Mouse (Mus musculus): ENCODE results near the gene AI481877.

Gene AI481877

GRCm38 (mm10) chr4:59016922-59017321 lies 121.9 kb downstream of the AI481877 start:
- no peak for DNase-seq

GRCm38 (mm10) chr4:59015181-59015580 lies 123.6 kb downstream of the AI481877 start:
- DNase-seq: no peak

DNA sequence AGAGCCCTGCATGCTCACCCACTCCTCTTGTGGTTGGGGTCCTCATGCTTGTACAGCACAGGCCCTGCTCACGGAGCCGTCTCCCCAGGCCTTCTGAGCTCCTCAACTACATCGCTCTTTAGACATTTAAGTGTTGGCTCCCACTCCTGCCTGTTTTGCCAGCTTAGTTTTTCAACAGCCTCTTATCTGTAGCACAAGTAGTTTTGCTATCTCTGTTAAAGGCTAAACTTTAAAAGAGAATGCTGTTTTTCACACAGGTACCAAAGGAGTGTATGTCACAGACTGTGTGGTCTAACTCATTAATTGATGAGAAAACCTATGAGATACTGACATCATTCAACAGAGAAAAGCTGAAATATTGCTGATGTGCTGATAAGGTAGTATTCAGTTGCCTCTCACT lies 127.3 kb downstream of the AI481877 start:
- DNase-seq: no peak

DNA sequence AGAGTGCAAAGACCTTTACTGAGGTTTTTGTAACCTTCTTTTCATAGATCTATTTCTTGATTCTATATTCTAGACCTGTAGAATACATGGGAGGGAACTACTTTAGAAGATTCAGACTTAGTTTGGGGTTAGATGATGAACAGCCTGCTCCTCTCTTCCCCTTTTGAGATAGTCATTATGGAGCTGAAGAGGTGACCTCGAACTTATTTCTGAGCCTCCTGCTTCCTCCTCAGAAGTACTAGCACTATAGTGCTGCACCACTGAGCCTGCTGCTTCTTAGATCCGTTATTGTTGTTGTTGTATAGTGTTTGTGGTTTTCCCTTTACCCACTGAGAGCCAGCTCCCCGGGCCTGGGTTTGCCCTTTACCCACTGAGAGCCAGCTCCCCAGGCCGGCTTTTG lies 129.1 kb downstream of the AI481877 start:
- no peak for DNase-seq

DNA sequence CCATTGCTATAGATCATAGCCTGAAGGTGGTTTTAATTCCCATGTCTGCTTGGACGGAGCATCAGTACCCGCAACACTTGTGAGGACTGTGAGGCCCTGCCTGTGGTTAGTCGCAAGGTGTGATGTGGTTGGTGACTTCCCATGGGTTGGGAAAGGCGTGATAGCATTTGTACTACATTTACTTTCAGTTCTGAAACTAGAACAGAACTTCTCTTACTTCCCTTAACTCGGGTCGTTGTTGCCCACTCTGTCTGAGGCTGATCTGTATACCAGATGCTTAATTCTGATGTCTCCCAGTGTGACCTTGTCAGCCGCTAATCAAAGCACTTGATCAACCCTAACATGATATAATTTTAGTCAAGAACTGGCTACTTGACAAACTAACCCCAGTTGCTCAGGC lies 129.6 kb downstream of the AI481877 start:
- DNase-seq: no peak

GRCm38 (mm10) chr4:59007974-59008373 lies 130.8 kb downstream of the AI481877 start:
- DNase-seq: no peak

- no peak for DNase-seq
These were observed 131.8 kb downstream of the AI481877 start for GRCm38 (mm10) chr4:59007016-59007415.

- no peak for DNase-seq
These were observed 132.6 kb downstream of the AI481877 start for GRCm38 (mm10) chr4:59006211-59006610.

DNA sequence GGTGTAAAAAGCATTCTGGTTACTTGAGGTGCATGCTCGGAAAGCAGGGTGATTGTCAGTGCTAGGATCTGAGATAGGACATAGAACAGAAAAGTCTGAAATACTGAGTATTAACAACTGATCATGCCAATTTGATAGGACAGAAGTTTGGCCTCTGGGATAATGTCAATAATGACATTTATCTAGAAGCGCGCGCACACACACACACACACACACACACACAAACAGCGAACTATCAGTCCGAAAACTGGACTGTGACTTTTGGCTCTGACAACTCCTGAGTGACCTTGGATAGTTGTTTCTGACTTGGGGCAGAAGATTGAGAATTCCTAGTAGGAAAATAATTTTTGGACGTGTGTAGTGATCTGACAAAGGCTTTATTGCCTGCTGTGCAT lies 135.0 kb downstream of the AI481877 start:
- DNase-seq: no peak

- peak; percentile 91 to 96 for DNase-seq
These were observed 135.6 kb downstream of the AI481877 start, which contains the start of gene Gm20503 for GRCm38 (mm10) chr4:59002948-59003805. Gm20503 (plus strand) TSS chr4:59003210.

GRCm38 (mm10) chr4:59000614-59001013 lies 138.2 kb downstream of the AI481877 start:
- DNase-seq: peak; percentile 41 to 62

DNA sequence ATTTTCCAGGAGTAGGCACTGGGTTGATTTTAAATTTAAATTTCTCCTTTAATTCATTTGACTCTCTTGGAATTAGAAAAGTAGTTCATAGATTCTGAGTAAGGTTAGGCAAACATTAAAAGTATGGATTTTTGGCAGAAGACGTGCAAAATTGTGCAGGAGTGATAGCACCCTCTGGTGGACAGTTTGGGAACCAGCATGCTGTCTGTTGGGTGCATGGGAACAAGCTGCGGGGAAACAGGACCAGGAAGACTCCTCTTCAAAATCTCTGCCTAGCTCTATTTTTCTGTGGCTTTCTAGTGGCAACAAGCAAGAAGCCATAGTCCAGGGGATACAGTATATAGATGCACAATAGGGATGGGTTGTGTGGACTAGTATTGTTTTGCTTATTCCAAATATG lies 139.1 kb downstream of the AI481877 start:
- DNase-seq: peak; percentile 81 to 85

- DNase-seq: no peak
These were observed 140.1 kb downstream of the AI481877 start for GRCm38 (mm10) chr4:58998688-58999087.

DNA sequence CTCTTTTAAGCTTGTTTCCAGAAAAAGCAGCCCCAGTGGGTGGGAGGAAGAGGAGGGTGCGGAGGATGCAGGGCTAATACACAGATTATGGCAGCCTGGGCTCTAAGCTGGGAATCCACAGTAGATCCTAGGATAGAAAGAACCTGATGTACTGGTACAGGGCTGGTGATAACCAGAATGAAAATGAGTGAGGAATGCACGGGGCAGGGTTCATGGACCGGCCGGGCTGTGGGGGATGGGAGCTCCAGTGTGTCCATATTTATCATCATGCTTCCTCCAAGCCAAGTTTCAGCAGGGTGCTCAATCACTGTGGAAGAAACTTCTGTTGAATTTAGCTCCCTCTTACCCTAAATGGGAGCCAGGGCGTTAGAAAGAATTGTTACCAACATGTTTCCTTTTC lies 141.7 kb downstream of the AI481877 start:
- DNase-seq: peak; percentile 62 to 81

DNA sequence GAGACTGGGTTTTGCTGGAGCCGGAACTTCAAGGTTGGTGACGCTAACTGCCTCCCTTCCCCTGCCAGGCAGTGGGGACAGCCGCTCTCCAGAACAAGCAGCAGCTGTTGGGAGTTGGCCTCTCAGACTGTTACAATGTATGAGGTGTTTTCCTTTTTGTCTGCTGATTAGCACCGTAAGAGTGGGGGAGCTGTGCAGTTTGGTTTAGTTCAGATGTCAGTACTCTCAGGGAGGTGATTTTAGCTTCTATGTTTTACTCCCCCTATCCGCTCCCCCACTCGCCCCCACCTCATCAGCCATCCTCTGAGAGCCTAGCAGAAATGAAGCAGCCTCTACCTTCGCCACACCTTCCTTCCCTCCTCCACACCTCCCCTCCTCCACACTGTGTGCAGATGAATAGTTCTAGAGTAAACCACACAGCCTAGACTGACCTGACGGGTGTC lies 143.5 kb downstream of the AI481877 start:
- no peak for DNase-seq

GRCm38 (mm10) chr4:58994762-58995161 lies 144.0 kb downstream of the AI481877 start, which contains the start of gene Dnajc25:
Dnajc25 (plus strand) TSS chr4:58995062.
- no peak for DNase-seq

Measured in kidney, postnatal 25 days (tissue).